Mouse (Mus musculus) liver, adult 2 months (tissue): ENCODE measurements around the gene Scaf4.

Source experiments
- CTCF ChIP-seq: fragments of 200-500 bp; IDR thresholded peaks from 2 replicates; pipeline ENCODE4 v1.5.1; 2011; ENCODE audit warnings: low read depth, low read length, control low read depth
- POLR2A ChIP-seq: fragments of 200-500 bp; IDR thresholded peaks from 2 replicates; pipeline ENCODE4 v1.6.1; 2011; ENCODE audit warnings: low read length, control low read depth; ENCODE audit not compliant: insufficient read depth; ENCODE audit errors: extremely low read depth

GRCm38 (mm10) chr16:90217926-90218325, 66.4 kb downstream of the Scaf4 start:
- TF ChIP-seq CTCF: no peak
- no peak for TF ChIP-seq POLR2A
